Mouse (Mus musculus) CH12.LX (cell line): ENCODE measurements around the gene Ddx27. TPM values are rescaled to one million over a fixed set of nuclear protein-coding genes. Genes with fewer than 3 reads are reported as not detected.

ENCODE experiments used
- DNase-seq: peaks from one replicate; pipeline ENCODE4 v3.0.0-alpha.2; 2013; ENCODE audit errors: extremely low read depth
- H3K27ac ChIP-seq: 2 replicates; pipeline ENCODE4 v1.5.1; 2012; ENCODE audit warnings: low read depth, mild to moderate bottlenecking, control low read depth, moderate library complexity; ENCODE audit not compliant: insufficient read depth
- H3K27me3 ChIP-seq: replicated peaks from 2 replicates; pipeline ENCODE3; 2012; ENCODE audit warnings: inconsistent platforms
- H3K36me3 ChIP-seq, 2 experiments: replicated peaks in 1 of 2; 2 replicates each; pipeline versions ENCODE3 to v1.6.1; 2012; ENCODE audit warnings: inconsistent platforms in 1 of 2, low read length in 1 of 2, mild to moderate bottlenecking in 1 of 2, mixed read lengths in 1 of 2, moderate library complexity in 1 of 2; ENCODE audit not compliant: control insufficient read depth in 1 of 2, insufficient read depth in 1 of 2
- H3K4me1 ChIP-seq, 2 experiments: 2 replicates each; pipeline ENCODE4 v1.6.1; 2012; ENCODE audit warnings: inconsistent platforms in 1 of 2, moderate library complexity in 1 of 2; ENCODE audit not compliant: insufficient read depth in 2 of 2, control insufficient read depth in 1 of 2
- H3K4me2 ChIP-seq: 2 replicates; pipeline ENCODE4 v1.6.1; 2012; ENCODE audit warnings: low read depth, mild to moderate bottlenecking, control low read depth; ENCODE audit not compliant: poor library complexity, insufficient read depth, severe bottlenecking
- H3K4me3 ChIP-seq, 3 experiments: fragments of 150-350 bp in 1 of 3; sonication (generic) in 1 of 3; replicated peaks in 1 of 3; 2 replicates each; pipeline versions ENCODE3 to v1.5.1; 2011 to 2012; ENCODE audit warnings: low read depth in 2 of 3, low read length in 2 of 3, mild to moderate bottlenecking in 2 of 3, moderate library complexity in 2 of 3, control low read depth in 1 of 3, improper control_type of control experiment in 1 of 3, inconsistent platforms in 1 of 3, mixed read lengths in 1 of 3; ENCODE audit not compliant: poor library complexity in 1 of 3
- H3K79me2 ChIP-seq: replicated peaks from 2 replicates; pipeline ENCODE4 v1.6.1; 2012; ENCODE audit warnings: mild to moderate bottlenecking, moderate library complexity; ENCODE audit not compliant: control insufficient read depth, poor library complexity, insufficient read depth, severe bottlenecking; ENCODE audit errors: extremely low read depth
- H3K9ac ChIP-seq: 2 replicates; pipeline ENCODE4 v1.6.1; 2012; ENCODE audit warnings: low read depth, mild to moderate bottlenecking, control low read depth, moderate library complexity; ENCODE audit not compliant: insufficient read depth
- H3K9me3 ChIP-seq: replicated peaks from 2 replicates; pipeline ENCODE3; 2012; ENCODE audit warnings: low read length, inconsistent platforms, mixed read lengths
- CHD2 ChIP-seq: IDR thresholded peaks from 2 replicates; pipeline ENCODE4 v1.6.1; 2011; ENCODE audit warnings: low read length, improper control_type of control experiment
- CTCF ChIP-seq, 2 experiments: IDR thresholded peaks in 1 of 2; conservative IDR thresholded peaks in 1 of 2; 2 replicates each; pipeline ENCODE4 v1.5.1; 2011 to 2012; ENCODE audit warnings: low read depth in 2 of 2, low read length in 2 of 2, improper control_type of control experiment in 1 of 2, inconsistent platforms in 1 of 2, mild to moderate bottlenecking in 1 of 2, moderate library complexity in 1 of 2
- EP300 ChIP-seq: IDR thresholded peaks from 2 replicates; pipeline ENCODE4 v1.6.1; 2011; ENCODE audit warnings: low read length, improper control_type of control experiment
- GABPA ChIP-seq: IDR thresholded peaks from 2 replicates; pipeline ENCODE4 v1.6.1; 2012; ENCODE audit warnings: low read depth, low read length, improper control_type of control experiment, inconsistent platforms; ENCODE audit not compliant: insufficient replicate concordance
- IRF4 ChIP-seq: IDR thresholded peaks from 2 replicates; pipeline ENCODE4 v1.6.1; 2014; ENCODE audit warnings: low read depth, mild to moderate bottlenecking, inconsistent platforms, low read length, improper control_type of control experiment
- JUND ChIP-seq: conservative IDR thresholded peaks from 2 replicates; pipeline ENCODE4 v1.6.1; 2011; ENCODE audit warnings: low read depth, low read length, improper control_type of control experiment
- MAX ChIP-seq: IDR thresholded peaks from 2 replicates; pipeline ENCODE4 v1.6.1; 2011; ENCODE audit warnings: low read length, improper control_type of control experiment
- MAZ ChIP-seq: IDR thresholded peaks from 2 replicates; pipeline ENCODE4 v1.6.1; 2012; ENCODE audit warnings: low read depth, mild to moderate bottlenecking, inconsistent platforms, low read length, improper control_type of control experiment, moderate library complexity
- MEF2A ChIP-seq: IDR thresholded peaks from 2 replicates; pipeline ENCODE4 v1.6.1; 2014; ENCODE audit warnings: low read depth, mild to moderate bottlenecking, inconsistent platforms, low read length, improper control_type of control experiment, borderline replicate concordance
- MXI1 ChIP-seq: IDR thresholded peaks from 2 replicates; pipeline ENCODE4 v1.6.1; 2011; ENCODE audit warnings: mild to moderate bottlenecking, low read depth, low read length, improper control_type of control experiment
- MYC ChIP-seq: IDR thresholded peaks from 2 replicates; pipeline ENCODE4 v1.6.1; 2011; ENCODE audit warnings: low read depth, mild to moderate bottlenecking, improper control_type of control experiment, low read length
- NELFE ChIP-seq: IDR thresholded peaks from 2 replicates; pipeline ENCODE4 v1.6.1; 2011; ENCODE audit warnings: low read depth, low read length, improper control_type of control experiment
- PAX5 ChIP-seq: IDR thresholded peaks from 2 replicates; pipeline ENCODE4 v1.6.1; 2012; ENCODE audit warnings: low read length, inconsistent platforms, mixed read lengths
- POLR2A ChIP-seq: IDR thresholded peaks from 2 replicates; pipeline ENCODE4 v1.6.1; 2011; ENCODE audit warnings: low read depth, mild to moderate bottlenecking, improper control_type of control experiment, low read length
- POLR2AphosphoS2 ChIP-seq: IDR thresholded peaks from 2 replicates; pipeline ENCODE4 v1.6.1; 2011; ENCODE audit warnings: low read depth, low read length, improper control_type of control experiment
- SMC3 ChIP-seq: IDR thresholded peaks from 2 replicates; pipeline ENCODE4 v1.6.1; 2011; ENCODE audit warnings: low read depth, low read length, improper control_type of control experiment
- TBP ChIP-seq: conservative IDR thresholded peaks from 2 replicates; pipeline ENCODE4 v1.6.1; 2011; ENCODE audit warnings: low read depth, low read length, improper control_type of control experiment
- USF1 ChIP-seq: IDR thresholded peaks from 2 replicates; pipeline ENCODE4 v1.6.1; 2014; ENCODE audit warnings: low read depth, mild to moderate bottlenecking, inconsistent platforms, low read length, improper control_type of control experiment
- ZC3H11A ChIP-seq: IDR thresholded peaks from 2 replicates; pipeline ENCODE4 v1.6.1; 2012; ENCODE audit warnings: low read depth, mild to moderate bottlenecking, inconsistent platforms, low read length, improper control_type of control experiment
- ZKSCAN1 ChIP-seq: IDR thresholded peaks from 2 replicates; pipeline ENCODE4 v1.6.1; 2012; ENCODE audit warnings: low read depth, inconsistent platforms, low read length, improper control_type of control experiment, borderline replicate concordance
- ZMIZ1 ChIP-seq: IDR thresholded peaks from 2 replicates; pipeline ENCODE4 v1.6.1; 2012; ENCODE audit warnings: low read depth, mild to moderate bottlenecking, inconsistent platforms, low read length, improper control_type of control experiment
- dilution Hi-C: fragments of 300-500 bp; cut with MboI; formaldehyde crosslinking; loops from 2 replicates; pipeline ENCODE4 v1.14.3; 2020; ENCODE audit warnings: low sequenced_read_pairs; ENCODE audit not compliant: extremely low pct_unique_long_range_greater_than_20kb, extremely low pct_ligation_motif_present
- in situ Hi-C: fragments of 300-500 bp; cut with MboI; formaldehyde crosslinking; loops from 3 replicates; pipeline ENCODE4 v1.14.3; 2019; ENCODE audit warnings: low sequenced_read_pairs, low pct_ligation_motif_present, low pct_unique_long_range_greater_than_20kb, mixed read lengths
- polyA plus RNA-seq: library from polyadenylated mRNA; unstranded; fragments of >175 nt; gene quantifications from 2 replicates; pipeline ENCODE4 v1.2.1, GENCODE M21; 2012; ENCODE audit warnings: low read depth; ENCODE audit not compliant: insufficient read length
- total RNA-seq, 2 experiments: library from RNA; depleted of rRNA; stranded (reverse); fragments of 300-350 nt in 1 of 2; fragments of >200 nt in 1 of 2; gene quantifications; 2 replicates each; pipeline ENCODE4 v1.2.3; 2012 to 2014

Ddx27 gene
- total and polyA plus RNA-seq, 3 experiments, result 139 to 224 (median 157) TPM

- no peak overlapping the region for H3K4me3 ChIP-seq
- H3K79me2 ChIP-seq, result peaks cover 45% of the 10 kb centered on the region
- peaks cover 0 to 35% of the 10 kb centered on the region in 2 experiments; a peak in 2 of 4 replicates for H3K4me1 ChIP-seq
- in situ Hi-C loops (no loop called here), dilution Hi-C loops (no loop called here)
- no peak for TF ChIP-seq POLR2A
- TF ChIP-seq CTCF (conservative IDR thresholded peaks at IDR 0.05 in 1 of 2, IDR thresholded peaks at IDR 0.05 in 1 of 2; ENCODE audit: low read depth in 2 of 2, low read length in 2 of 2), result peak in 1 of 2 experiments; percentile 10; a peak in 2 of 4 replicates
- TF ChIP-seq MYC, result no peak
- TF ChIP-seq ZMIZ1, result no peak
- TF ChIP-seq USF1, result no peak
- TF ChIP-seq NELFE, result no peak
- TF ChIP-seq POLR2AphosphoS2, result no peak
- TF ChIP-seq CHD2, result no peak
- no peak overlapping the region for H3K4me2 ChIP-seq
- H3K27ac ChIP-seq, result no peak overlapping the region
- peaks cover 0 to 9% of the 10 kb centered on the region in 2 experiments for H3K36me3 ChIP-seq
- H3K9me3 ChIP-seq, result no peaks in the 10 kb centered on the region
- no peaks in the 10 kb centered on the region for H3K27me3 ChIP-seq
- DNase-seq, result no peak
- no peak overlapping the region for H3K9ac ChIP-seq
Measured at GRCm38 (mm10) chr2:166983351-166983894, 31.6 kb upstream of the Ddx27 start.

DNA sequence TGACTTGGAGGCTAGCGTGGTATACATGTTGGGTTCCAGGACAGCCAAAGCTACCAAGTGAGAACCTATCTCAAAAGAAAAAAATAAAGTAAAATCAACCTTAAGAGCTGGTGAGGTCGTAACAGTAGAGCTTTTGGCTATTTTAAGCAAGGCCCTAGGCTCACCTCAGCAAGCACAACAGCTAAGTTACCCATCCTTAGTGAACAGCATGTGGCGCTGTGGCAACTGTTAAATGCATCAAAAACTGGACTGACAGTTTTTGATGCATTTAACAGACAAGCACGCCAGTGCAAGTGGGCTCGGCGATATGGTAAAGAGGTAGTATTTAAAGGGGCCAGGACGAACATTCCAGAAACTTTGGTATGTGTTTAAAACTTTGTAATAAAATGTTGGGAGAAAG, 24.1 kb upstream of the Ddx27 start:
- dilution Hi-C loops, result no loop called here
- Histone ChIP-seq H3K4me2 (no peak overlapping the region), H3K36me3 (peaks cover 0 to 8% of the 10 kb centered on the region in 2 experiments), H3K79me2 (peaks cover 72% of the 10 kb centered on the region), H3K9ac (no peak overlapping the region), H3K4me1 (peaks cover 2 to 53% of the 10 kb centered on the region in 2 experiments; a peak in 2 of 4 replicates), H3K9me3 (no peaks in the 10 kb centered on the region), H3K27ac (no peak overlapping the region), H3K4me3 (no peak overlapping the region), H3K27me3 (no peaks in the 10 kb centered on the region)
- TF ChIP-seq SMC3 (peak; percentile 22; the same call in 1 of the 2 replicates), CTCF (conservative IDR thresholded peaks at IDR 0.05 in 1 of 2, IDR thresholded peaks at IDR 0.05 in 1 of 2; ENCODE audit: low read depth in 2 of 2, low read length in 2 of 2) (peak in 1 of 2 experiments; percentile 43; a peak in 2 of 4 replicates), EP300 (no peak)
- in situ Hi-C loops, result no loop called here
- DNase-seq, result no peak

DNA sequence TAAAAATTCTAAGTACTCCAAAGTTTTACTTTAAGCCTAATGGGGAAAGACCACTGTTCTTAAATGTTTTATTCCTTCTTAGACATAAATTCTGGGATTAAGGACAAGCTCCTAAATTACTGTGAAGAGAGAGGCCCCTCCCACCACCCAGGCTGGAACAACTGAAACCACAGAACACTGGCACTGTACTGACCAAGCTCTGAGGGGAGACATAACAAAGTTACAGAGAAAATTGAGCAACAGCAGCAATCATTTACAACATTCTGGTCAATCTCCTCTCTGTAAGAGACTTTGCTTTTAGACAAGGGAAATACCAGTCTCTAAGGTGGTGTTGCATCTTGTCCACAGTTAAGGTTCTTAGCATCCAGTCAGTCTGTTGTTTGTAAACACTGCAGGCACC, 23.0 kb upstream of the Ddx27 start:
- peaks cover 2 to 52% of the 10 kb centered on the region in 2 experiments; a peak in 2 of 4 replicates for H3K4me1 ChIP-seq
- H3K79me2 ChIP-seq, result peaks cover 65% of the 10 kb centered on the region
- dilution Hi-C loops, result no loop called here
- H3K9me3 ChIP-seq, result no peaks in the 10 kb centered on the region
- H3K27ac ChIP-seq, result no peak overlapping the region
- in situ Hi-C loops, result no loop called here
- H3K27me3 ChIP-seq, result no peaks in the 10 kb centered on the region
- no peak for TF ChIP-seq MEF2A
- TF ChIP-seq JUND, result no peak
- TF ChIP-seq IRF4, result no peak
- TF ChIP-seq MXI1, result no peak
- TF ChIP-seq ZKSCAN1, result no peak
- no peak for TF ChIP-seq GABPA
- TF ChIP-seq MAZ, result no peak
- no peak for TF ChIP-seq MYC
- TF ChIP-seq ZC3H11A, result no peak
- TF ChIP-seq EP300, result no peak
- TF ChIP-seq MAX, result no peak
- TF ChIP-seq CHD2, result no peak
- TF ChIP-seq TBP, result no peak
- TF ChIP-seq POLR2A, result no peak
- no peak for TF ChIP-seq PAX5
- H3K4me2 ChIP-seq, result no peak overlapping the region
- DNase-seq, result no peak
- H3K36me3 ChIP-seq, result peaks cover 0 to 8% of the 10 kb centered on the region in 2 experiments
- H3K4me3 ChIP-seq, result no peak overlapping the region
- H3K9ac ChIP-seq, result no peak overlapping the region
